Mouse (Mus musculus): ENCODE measurements at regions not wholly inside any gene's neighbourhood (a gene's known extent, or its start where the extent isn't known, plus 50 kb on each side); places are given as distances from the start of the nearest gene placed in this dataset.

- H3K4me2 ChIP-seq (replicated peaks; ENCODE audit: low read depth) = no peak overlapping the region
- H3K4me3 ChIP-seq (ENCODE audit: low read depth, low read length) = no peak overlapping the region
- no peak for DNase-seq (ENCODE audit: low spot score)
- H3K27me3 ChIP-seq (ENCODE audit: control insufficient read depth, insufficient read depth, low read length) = no peaks in the 10 kb centered on the region
- H3K4me1 ChIP-seq (replicated peaks; ENCODE audit: control insufficient read depth, insufficient read depth) = no peaks in the 10 kb centered on the region
- H3K9ac ChIP-seq (ENCODE audit: low read length) = no peak overlapping the region
- TF ChIP-seq CTCF (IDR thresholded peaks at IDR 0.05; ENCODE audit: low read depth) = no peak
- no peak for TF ChIP-seq EP300 (optimal IDR thresholded peaks at IDR 0.05)
- H3K9me3 ChIP-seq (ENCODE audit: control insufficient read depth, low read length) = no peaks in the 10 kb centered on the region
- no peaks in the 10 kb centered on the region for H3K36me3 ChIP-seq (ENCODE audit: control insufficient read depth, insufficient read depth, low read length)
- ATAC-seq (ENCODE audit: low FRiP score, low TSS enrichment) = no peak
- no peak overlapping the region for H3K27ac ChIP-seq (replicated peaks)
- 65% methylated on average over 2 of the region's 2 CpGs for WGBS
Observed at GRCm38 (mm10) chr5:97595916-97596315, 139.1 kb upstream of the Gk2 start.

- no peak overlapping the region for H3K4me3 ChIP-seq (ENCODE audit: low read depth, low read length)
- H3K27ac ChIP-seq (replicated peaks) = no peak overlapping the region
- no peaks in the 10 kb centered on the region for H3K4me1 ChIP-seq (replicated peaks; ENCODE audit: control insufficient read depth, insufficient read depth)
- ATAC-seq (ENCODE audit: low FRiP score, low TSS enrichment) (no peak), DNase-seq (ENCODE audit: low spot score) (no peak)
- H3K9ac ChIP-seq (ENCODE audit: low read length) = no peak overlapping the region
- TF ChIP-seq EP300 (optimal IDR thresholded peaks at IDR 0.05) = no peak
- TF ChIP-seq CTCF (IDR thresholded peaks at IDR 0.05; ENCODE audit: low read depth) = no peak
- no peaks in the 10 kb centered on the region for H3K36me3 ChIP-seq (ENCODE audit: control insufficient read depth, insufficient read depth, low read length)
- H3K4me2 ChIP-seq (replicated peaks; ENCODE audit: low read depth) = no peak overlapping the region
- WGBS = 58% methylated on average over 7 of the region's 7 CpGs
- H3K27me3 ChIP-seq (ENCODE audit: control insufficient read depth, insufficient read depth, low read length) = no peaks in the 10 kb centered on the region
- no peaks in the 10 kb centered on the region for H3K9me3 ChIP-seq (ENCODE audit: control insufficient read depth, low read length)
Observed at GRCm38 (mm10) chr5:97594081-97594480, 137.3 kb upstream of the Gk2 start.

GRCm38 (mm10) chr5:97582509-97582908 is 125.7 kb upstream of the Gk2 start:
- Histone ChIP-seq H3K27ac (replicated peaks) (no peak overlapping the region), H3K36me3 (ENCODE audit: control insufficient read depth, insufficient read depth, low read length) (no peaks in the 10 kb centered on the region), H3K4me1 (replicated peaks; ENCODE audit: control insufficient read depth, insufficient read depth) (no peaks in the 10 kb centered on the region), H3K4me2 (replicated peaks; ENCODE audit: low read depth) (no peak overlapping the region), H3K4me3 (ENCODE audit: low read depth, low read length) (no peak overlapping the region), H3K27me3 (ENCODE audit: control insufficient read depth, insufficient read depth, low read length) (no peaks in the 10 kb centered on the region), H3K9ac (ENCODE audit: low read length) (no peak overlapping the region), H3K9me3 (ENCODE audit: control insufficient read depth, low read length) (no peaks in the 10 kb centered on the region)
- ATAC-seq (ENCODE audit: low FRiP score, low TSS enrichment) (no peak), DNase-seq (ENCODE audit: low spot score) (no peak)
- WGBS = 84% methylated on average over 2 of the region's 2 CpGs
- TF ChIP-seq EP300 (optimal IDR thresholded peaks at IDR 0.05) (no peak), CTCF (IDR thresholded peaks at IDR 0.05; ENCODE audit: low read depth) (no peak)

- no peak overlapping the region for H3K4me2 ChIP-seq (replicated peaks; ENCODE audit: low read depth)
- WGBS = 62% methylated on average over 5 of the region's 5 CpGs
- H3K36me3 ChIP-seq (ENCODE audit: control insufficient read depth, insufficient read depth, low read length) = no peaks in the 10 kb centered on the region
- no peaks in the 10 kb centered on the region for H3K9me3 ChIP-seq (ENCODE audit: control insufficient read depth, low read length)
- no peaks in the 10 kb centered on the region for H3K27me3 ChIP-seq (ENCODE audit: control insufficient read depth, insufficient read depth, low read length)
- no peak overlapping the region for H3K9ac ChIP-seq (ENCODE audit: low read length)
- no peaks in the 10 kb centered on the region for H3K4me1 ChIP-seq (replicated peaks; ENCODE audit: control insufficient read depth, insufficient read depth)
- no peak overlapping the region for H3K27ac ChIP-seq (replicated peaks)
- DNase-seq (ENCODE audit: low spot score) (no peak), ATAC-seq (ENCODE audit: low FRiP score, low TSS enrichment) (no peak)
- no peak overlapping the region for H3K4me3 ChIP-seq (ENCODE audit: low read depth, low read length)
- no peak for TF ChIP-seq CTCF (IDR thresholded peaks at IDR 0.05; ENCODE audit: low read depth)
- TF ChIP-seq EP300 (optimal IDR thresholded peaks at IDR 0.05) = no peak
Observed at GRCm38 (mm10) chr5:97565486-97565885, 108.7 kb upstream of the Gk2 start.

- no peak for TF ChIP-seq EP300 (optimal IDR thresholded peaks at IDR 0.05)
- TF ChIP-seq CTCF (IDR thresholded peaks at IDR 0.05; ENCODE audit: low read depth) = no peak
- Histone ChIP-seq H3K4me3 (ENCODE audit: low read depth, low read length) (no peak overlapping the region), H3K36me3 (ENCODE audit: control insufficient read depth, insufficient read depth, low read length) (no peaks in the 10 kb centered on the region), H3K27ac (replicated peaks) (no peak overlapping the region), H3K4me2 (replicated peaks; ENCODE audit: low read depth) (no peak overlapping the region), H3K9me3 (ENCODE audit: control insufficient read depth, low read length) (no peaks in the 10 kb centered on the region), H3K9ac (ENCODE audit: low read length) (no peak overlapping the region), H3K4me1 (replicated peaks; ENCODE audit: control insufficient read depth, insufficient read depth) (no peaks in the 10 kb centered on the region), H3K27me3 (ENCODE audit: control insufficient read depth, insufficient read depth, low read length) (no peaks in the 10 kb centered on the region)
- DNase-seq (ENCODE audit: low spot score) (no peak), ATAC-seq (ENCODE audit: low FRiP score, low TSS enrichment) (no peak)
- 77% methylated on average over 6 of the region's 6 CpGs for WGBS
Observed at GRCm38 (mm10) chr5:97563724-97564123, 106.9 kb upstream of the Gk2 start.

- WGBS = 63% methylated on average over 6 of the region's 6 CpGs
- H3K9ac ChIP-seq (ENCODE audit: low read length) = no peak overlapping the region
- DNase-seq (ENCODE audit: low spot score) = no peak
- H3K4me3 ChIP-seq (ENCODE audit: low read depth, low read length) = no peak overlapping the region
- H3K36me3 ChIP-seq (ENCODE audit: control insufficient read depth, insufficient read depth, low read length) = no peaks in the 10 kb centered on the region
- TF ChIP-seq CTCF (IDR thresholded peaks at IDR 0.05; ENCODE audit: low read depth) = no peak
- TF ChIP-seq EP300 (optimal IDR thresholded peaks at IDR 0.05) = no peak
- no peaks in the 10 kb centered on the region for H3K9me3 ChIP-seq (ENCODE audit: control insufficient read depth, low read length)
- no peaks in the 10 kb centered on the region for H3K27me3 ChIP-seq (ENCODE audit: control insufficient read depth, insufficient read depth, low read length)
- no peak overlapping the region for H3K27ac ChIP-seq (replicated peaks)
- no peaks in the 10 kb centered on the region for H3K4me1 ChIP-seq (replicated peaks; ENCODE audit: control insufficient read depth, insufficient read depth)
- H3K4me2 ChIP-seq (replicated peaks; ENCODE audit: low read depth) = no peak overlapping the region
- ATAC-seq (ENCODE audit: low FRiP score, low TSS enrichment) = no peak
Observed at GRCm38 (mm10) chr5:97554274-97554673, 97.5 kb upstream of the Gk2 start.
